Mouse (Mus musculus): ENCODE results near the gene Baiap2l1. TPM values are rescaled to one million over a fixed set of nuclear protein-coding genes. Genes with fewer than 3 reads are reported as not detected.

Baiap2l1 gene
- polyA plus RNA-seq (2012; rRNA removed), result 0.95 and 1.9 TPM in 2 replicates

DNA sequence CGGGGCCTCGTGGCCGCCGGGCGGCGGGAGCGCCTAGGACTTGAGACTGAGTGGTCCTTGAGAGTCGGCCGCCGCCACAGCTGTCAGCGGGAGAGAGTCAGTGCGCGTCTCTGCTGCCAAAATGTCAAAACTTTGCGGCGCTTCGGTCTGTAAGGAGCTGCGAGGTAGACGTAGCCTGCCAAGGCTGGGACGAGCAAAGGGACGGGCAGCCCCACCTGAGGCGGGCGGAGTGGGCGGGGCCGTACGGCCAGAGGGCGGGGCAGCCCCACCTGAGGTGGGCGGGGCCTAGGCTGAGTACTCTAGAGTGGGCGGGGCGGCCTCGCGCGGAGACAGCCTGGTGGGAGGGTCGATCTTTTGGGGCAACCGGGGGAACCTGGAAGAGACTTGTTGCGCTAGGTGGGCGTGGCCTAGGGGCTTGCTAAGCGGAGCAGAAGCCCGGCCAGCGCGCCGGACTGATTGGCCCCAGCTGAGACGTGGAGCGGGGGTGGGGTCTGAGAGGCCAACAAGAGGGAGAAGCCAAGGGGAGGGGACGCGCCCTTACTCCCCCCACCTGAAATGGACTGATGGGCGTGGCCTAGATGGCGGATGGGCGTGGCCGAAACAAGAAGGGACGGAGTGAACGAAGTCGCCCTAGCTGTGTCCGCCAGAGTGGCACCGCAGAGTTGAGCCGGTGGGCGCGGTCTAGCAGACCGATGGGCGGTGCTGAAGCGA is at the start of gene Baiap2l1:
Gene Baiap2l1, minus strand, starts transcription at position 232 of the 711 bp plus-strand sequence.

DNA sequence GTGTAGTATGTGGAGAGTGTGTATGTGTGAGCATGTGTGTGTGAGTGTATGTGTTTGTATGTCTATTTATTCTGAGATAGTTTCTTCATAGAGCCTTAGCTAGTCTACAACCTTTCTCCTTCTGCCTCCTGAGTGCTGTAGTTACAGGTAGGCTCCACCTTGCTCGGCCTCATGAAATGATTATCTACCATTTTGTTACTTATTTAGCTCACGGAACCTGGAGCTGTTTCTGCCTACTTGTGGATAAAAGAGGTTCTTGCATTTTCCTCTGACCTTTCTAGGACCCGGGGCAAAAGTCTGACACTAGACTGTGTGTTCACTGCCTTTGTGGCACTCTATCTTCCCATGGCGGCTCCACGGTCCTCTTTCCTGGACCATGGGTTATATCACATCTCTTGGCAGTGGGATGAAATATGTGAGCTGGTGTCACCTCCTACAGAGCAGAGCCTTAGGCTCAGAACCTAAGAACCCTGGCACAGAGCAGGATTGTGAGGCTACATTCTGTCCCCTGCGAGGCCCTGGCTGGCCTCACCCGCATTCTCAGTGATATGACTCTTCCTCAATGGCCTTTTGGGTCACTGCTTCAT is 113.9 kb downstream of the Baiap2l1 start, which contains the start of gene Bri3:
Gene Bri3, plus strand, starts transcription at position 537 of the 587 bp plus-strand sequence.

DNA sequence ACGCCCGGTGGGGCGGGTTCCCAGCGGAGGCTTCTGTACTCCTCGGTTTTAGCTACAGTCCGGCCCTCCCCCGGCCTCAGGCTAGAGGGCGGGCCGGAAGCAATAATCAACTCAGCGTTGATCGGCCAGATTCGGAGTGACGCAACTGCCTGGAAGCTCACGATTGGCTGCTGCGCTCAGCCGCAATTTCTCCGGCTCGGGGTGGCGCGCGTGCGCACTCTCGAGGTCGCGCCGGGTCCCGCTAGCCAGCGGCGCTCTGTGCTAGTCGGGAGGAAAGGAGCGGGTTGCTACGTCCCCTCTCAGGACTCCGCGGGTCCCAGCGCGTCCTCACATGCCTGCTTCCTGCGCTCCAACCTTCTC is 134.4 kb downstream of the Baiap2l1 start, which contains the start of gene Tecpr1:
Gene Tecpr1, minus strand, starts transcription at position 113 of the 360 bp plus-strand sequence.

Other genes with a start within 250 kb of the Baiap2l1 start
- 0.08 and 0.14 TPM in 2 replicates for gene Bhlha15, start 167.8 kb downstream of the Baiap2l1 start, polyA plus RNA-seq (2012; rRNA removed)
- gene Tecpr1, start 134.5 kb downstream of the Baiap2l1 start, polyA plus RNA-seq (2012; rRNA removed), result 29.4 and 34.9 TPM in 2 replicates
- gene Bri3, start 113.7 kb downstream of the Baiap2l1 start, polyA plus RNA-seq (2012; rRNA removed), result 90.4 and 98.4 TPM in 2 replicates
- 3.3 and 4.0 TPM in 2 replicates for gene Nptx2, start 187.8 kb upstream of the Baiap2l1 start, polyA plus RNA-seq (2012; rRNA removed)

All from central nervous system, embryonic 11.5 days (tissue).